Mouse (Mus musculus) ES-Bruce4 (cell line): ENCODE data around the gene Tnfrsf21.

Experiments used
- CTCF ChIP-seq: IDR thresholded peaks from one replicate; pipeline ENCODE4 v1.8.1; 2011; ENCODE audit warnings: low read depth, low read length
- EP300 ChIP-seq: IDR thresholded peaks from 2 replicates; pipeline ENCODE4 v1.6.1; 2011; ENCODE audit warnings: low read depth, low read length; ENCODE audit not compliant: insufficient read depth
- POLR2A ChIP-seq: IDR thresholded peaks from one replicate; pipeline ENCODE4 v1.8.1; 2011; ENCODE audit warnings: low read length; ENCODE audit not compliant: insufficient read depth

DNA sequence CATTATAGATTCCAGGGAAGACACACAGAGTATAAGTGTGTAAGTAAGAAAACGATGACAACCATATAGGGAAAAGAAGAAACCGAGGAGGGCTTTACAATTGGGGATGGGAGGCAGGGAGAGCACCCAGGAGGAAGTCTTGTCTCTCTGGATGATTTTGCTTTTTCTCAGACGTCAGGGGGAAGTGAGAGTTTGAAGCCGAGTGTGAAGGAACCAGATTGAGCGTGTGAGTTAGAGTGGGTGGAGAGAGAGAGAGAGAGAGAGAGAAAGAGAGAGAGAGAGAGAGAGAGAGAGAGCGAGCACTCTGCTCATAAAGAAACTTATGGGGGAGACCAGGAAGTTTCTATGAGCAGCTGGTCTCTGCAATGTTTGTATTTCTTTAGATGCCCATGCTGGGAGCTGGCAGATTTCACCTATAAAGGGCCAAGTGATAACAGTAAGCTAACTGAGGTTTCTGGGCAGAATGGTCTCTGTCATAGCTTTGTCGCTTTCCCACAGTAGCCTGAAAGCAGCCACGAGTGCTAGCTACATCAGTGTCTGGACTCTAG is 16.2 kb downstream of the Tnfrsf21 start:
- no peak for TF ChIP-seq POLR2A
- TF ChIP-seq CTCF, result no peak
- no peak for TF ChIP-seq EP300
